Mouse (Mus musculus) megakaryocyte, embryonic 14.5 days (primary cell): ENCODE results near the gene Pak2.

Experiments used
- FLI1 ChIP-seq: IDR thresholded peaks from 2 replicates; pipeline ENCODE4 v1.6.1; 2012; ENCODE audit warnings: low read length, inconsistent platforms, mixed read lengths
- GATA1 ChIP-seq: IDR thresholded peaks from 3 replicates; pipeline ENCODE4 v1.6.1; 2012; ENCODE audit warnings: mixed read lengths, low read length, inconsistent platforms, borderline replicate concordance

DNA sequence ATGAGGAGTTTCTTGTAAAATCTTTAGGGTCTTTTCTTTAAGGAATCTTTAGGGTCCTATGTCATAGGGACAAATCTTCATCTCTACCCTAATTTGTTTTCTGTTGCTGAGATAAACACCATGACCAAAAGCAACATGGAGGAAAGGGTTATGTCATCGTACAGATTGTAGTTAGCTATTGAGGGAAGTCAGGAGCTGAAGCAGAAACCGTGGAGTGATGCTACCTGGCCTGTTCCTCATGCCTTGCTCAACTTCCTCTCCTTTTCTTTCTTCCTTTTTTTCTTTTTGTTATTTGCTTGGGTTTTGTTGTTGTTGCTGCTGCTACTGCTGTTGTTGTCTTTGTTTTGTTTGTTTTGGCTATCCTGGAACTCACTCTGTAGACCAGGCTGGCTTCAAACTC, 29.4 kb upstream of the Pak2 start:
- TF ChIP-seq GATA1 (no peak), FLI1 (no peak)
